Mouse (Mus musculus) midbrain, embryonic 11.5 days (tissue): ENCODE results near the gene Msi1. TPM values are rescaled to one million over a fixed set of nuclear protein-coding genes. Genes with fewer than 3 reads are reported as not detected.
A peak's percentile ranks its signal among the peaks of the same experiment; 100 is the strongest.

Source experiments
- ATAC-seq: fragments of 200-750 bp; cut with Nextera tagmentation; 2 replicates; pipeline ENCODE4 v1.8.0; 2017; ENCODE audit warnings: moderate TSS enrichment, moderate library complexity; ENCODE audit not compliant: low FRiP score
- DNase-seq: peaks from one replicate; pipeline ENCODE4 v3.0.0; 2015; ENCODE audit warnings: low spot score; ENCODE audit errors: missing footprints
- H3K27ac ChIP-seq: fragments of 300-500 bp; sonication (generic); 2 replicates; pipeline ENCODE4 v1.5.1; 2014; ENCODE audit warnings: low read depth, low read length
- H3K27me3 ChIP-seq: fragments of 300-500 bp; sonication (generic); 2 replicates; pipeline ENCODE4 v1.6.1; 2014; ENCODE audit warnings: mild to moderate bottlenecking, low read length, moderate library complexity, mixed read lengths; ENCODE audit not compliant: control insufficient read depth, insufficient read depth
- H3K36me3 ChIP-seq: fragments of 300-500 bp; sonication (generic); 2 replicates; pipeline ENCODE4 v1.6.1; 2014; ENCODE audit warnings: mild to moderate bottlenecking, low read length, moderate library complexity, mixed read lengths; ENCODE audit not compliant: control insufficient read depth, insufficient read depth
- H3K4me1 ChIP-seq: fragments of 300-500 bp; sonication (generic); 2 replicates; pipeline ENCODE4 v1.6.1; 2014; ENCODE audit warnings: low read length; ENCODE audit not compliant: control insufficient read depth, insufficient read depth
- H3K4me2 ChIP-seq: fragments of 300-500 bp; sonication (generic); 2 replicates; pipeline ENCODE4 v1.6.1; 2014; ENCODE audit warnings: mild to moderate bottlenecking, moderate library complexity
- H3K4me3 ChIP-seq: fragments of 300-500 bp; sonication (generic); 2 replicates; pipeline ENCODE4 v1.5.1; 2014; ENCODE audit warnings: low read depth, low read length
- H3K9ac ChIP-seq: fragments of 300-500 bp; sonication (generic); 2 replicates; pipeline ENCODE4 v1.6.1; 2014; ENCODE audit warnings: low read length
- H3K9me3 ChIP-seq: fragments of 300-500 bp; sonication (generic); 2 replicates; pipeline ENCODE4 v1.6.1; 2016; ENCODE audit warnings: low read length; ENCODE audit not compliant: control insufficient read depth
- WGBS: fragments of 180-500 bp; shearing (Covaris S2); extraction: QIAGEN DNeasy Blood & Tissue Kit; methylation state at CpG from one replicate; pipeline ENCODE4 v1.1.7; 2014; 5-methylcytosine and 5-hydroxymethylcytosine counted together
- polyA plus RNA-seq: library from polyadenylated mRNA; unstranded; fragments of >200 nt; fragmentation: Nextera tagmentation; extraction: Ambion mirVana; gene quantifications from 2 replicates; pipeline ENCODE4 v1.2.1, GENCODE M21; 2014

Gene Msi1
- polyA plus RNA-seq, 1 experiment from 2014 or later = 227 TPM

DNA sequence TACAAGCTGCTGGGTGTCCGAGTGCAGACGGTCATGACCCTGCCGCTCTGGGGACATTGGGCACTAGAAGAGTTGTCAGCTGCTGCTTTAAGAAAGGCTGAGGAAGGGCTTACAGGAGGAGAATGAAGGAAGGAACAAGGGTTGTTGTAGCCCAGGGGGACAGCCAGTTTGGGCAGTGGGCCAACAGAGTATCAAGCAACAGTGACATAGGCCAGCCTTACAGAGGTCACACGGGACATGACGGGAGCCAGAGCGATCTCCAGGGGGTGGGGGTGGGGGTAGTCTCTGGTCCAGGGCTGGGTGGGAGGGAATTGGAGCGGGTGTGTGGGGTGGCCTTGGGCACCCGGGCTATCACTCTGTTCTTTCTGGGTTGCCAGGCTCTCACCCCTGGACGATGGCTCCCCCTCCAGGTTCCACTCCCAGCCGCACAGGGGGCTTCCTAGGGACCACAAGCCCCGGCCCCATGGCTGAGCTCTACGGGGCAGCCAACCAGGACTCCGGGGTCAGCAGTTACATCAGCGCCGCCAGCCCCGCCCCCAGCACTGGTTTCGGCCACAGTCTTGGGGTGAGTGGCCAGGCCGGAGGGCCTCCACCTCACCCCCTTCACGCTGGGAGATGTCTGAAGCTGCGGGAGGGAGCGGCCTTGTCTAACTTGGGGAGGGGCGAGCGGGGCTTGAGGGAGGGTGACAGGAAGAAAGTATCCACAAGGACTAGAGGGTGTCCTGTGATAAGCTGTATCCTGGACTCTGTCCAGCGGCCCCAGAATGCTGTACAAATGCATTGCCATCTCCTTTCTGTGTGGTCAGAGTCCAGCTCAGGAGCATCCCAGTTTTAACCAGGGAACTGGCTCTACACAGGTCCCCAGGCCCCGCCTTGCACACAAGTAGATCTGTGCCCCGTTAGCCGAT lies 21.3 kb downstream of the Msi1 start:
- peak overlapping the region; percentile 4; the same call in 1 of the 2 replicates for H3K27ac ChIP-seq
- peak; percentile 13; the same call in 1 of the 2 replicates for ATAC-seq

DNA sequence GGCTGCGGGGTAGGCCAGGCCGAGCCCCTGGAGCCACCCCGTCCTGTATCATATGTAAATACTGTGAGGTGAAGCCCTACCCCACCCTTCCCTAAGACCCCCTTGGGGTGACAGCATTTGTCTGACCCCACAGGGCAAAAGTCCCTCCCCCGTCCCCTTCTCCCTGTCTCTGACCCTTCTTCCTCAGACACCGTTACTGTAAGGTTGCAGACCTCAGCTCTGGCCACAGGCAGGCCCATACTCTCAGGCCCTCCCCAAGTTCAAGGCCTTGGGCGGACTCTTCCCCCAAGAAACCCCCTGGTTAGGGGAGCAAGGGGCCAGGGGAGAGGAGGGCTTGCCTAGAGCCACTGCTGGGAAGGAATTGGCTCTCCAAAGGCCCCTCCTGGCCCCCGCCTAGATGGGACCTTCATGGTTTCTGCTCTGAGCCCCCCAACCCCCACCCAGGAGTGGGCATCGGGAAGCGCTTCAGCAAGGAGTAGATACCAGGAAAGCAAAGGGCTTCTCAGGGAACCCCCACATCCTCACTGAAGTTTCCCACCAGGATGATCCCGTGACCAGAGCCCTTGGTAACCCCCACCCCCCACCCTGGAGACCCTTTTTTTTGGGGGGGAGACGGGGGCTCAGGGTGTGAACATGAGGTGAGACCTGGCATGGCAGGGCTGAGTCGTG lies 25.2 kb downstream of the Msi1 start:
- 0 out of 2 replicates have a peak, but pooled peaks have one; percentile 13 for ATAC-seq
- 84% methylated on average over 12 of the region's 12 CpGs for WGBS

More for the DNA sequence above, 21.3 kb downstream of the Msi1 start:
- H3K9me3 ChIP-seq = no peaks in the 10 kb centered on the region
- H3K36me3 ChIP-seq = peaks cover 67% of the 10 kb centered on the region
- H3K9ac ChIP-seq = no peak overlapping the region
- 92% methylated on average over 27 of the region's 27 CpGs for WGBS
- no peak for DNase-seq
- H3K27me3 ChIP-seq = no peaks in the 10 kb centered on the region
- no peaks in the 10 kb centered on the region; the same call in none of the 2 replicates for H3K4me1 ChIP-seq
- no peak overlapping the region for H3K4me3 ChIP-seq
- no peak overlapping the region for H3K4me2 ChIP-seq

DNA sequence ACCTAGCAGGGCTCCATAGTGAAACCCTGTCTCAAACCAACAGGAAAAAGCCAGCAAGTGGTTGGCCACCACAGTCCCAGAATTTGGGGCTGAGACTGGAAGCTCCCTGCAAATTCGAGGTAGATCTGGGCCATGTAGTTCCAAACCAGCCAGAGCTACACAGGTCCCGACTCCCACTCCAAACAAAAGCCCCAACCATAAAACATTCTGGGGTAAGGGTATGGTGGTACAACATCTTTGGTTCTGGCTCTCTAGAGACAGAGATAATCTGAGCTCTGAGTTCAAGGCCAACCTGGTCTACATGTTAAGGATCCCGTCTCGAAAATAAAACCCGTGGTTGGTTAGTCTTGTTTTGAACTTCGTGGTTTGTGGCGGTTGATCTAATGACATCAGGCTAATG lies 26.4 kb downstream of the Msi1 start:
- no peak overlapping the region for H3K4me2 ChIP-seq
- peaks cover 24% of the 10 kb centered on the region for H3K36me3 ChIP-seq
- DNase-seq = peak; percentile 92
- H3K9ac ChIP-seq = no peak overlapping the region
- no peaks in the 10 kb centered on the region for H3K9me3 ChIP-seq
- no peak for ATAC-seq
- H3K4me1 ChIP-seq = no peaks in the 10 kb centered on the region; the same call in 1 of the 2 replicates
- no peak overlapping the region for H3K4me3 ChIP-seq
- 80% methylated on average over 7 of the region's 7 CpGs for WGBS
- no peaks in the 10 kb centered on the region for H3K27me3 ChIP-seq
- no peak overlapping the region for H3K27ac ChIP-seq

More for the DNA sequence above, 25.2 kb downstream of the Msi1 start:
- peak overlapping the region; percentile 41; the same call in 1 of the 2 replicates for H3K27ac ChIP-seq
- no peaks in the 10 kb centered on the region for H3K9me3 ChIP-seq
- H3K9ac ChIP-seq = no peak overlapping the region
- no peaks in the 10 kb centered on the region for H3K27me3 ChIP-seq
- no peak overlapping the region for H3K4me2 ChIP-seq
- DNase-seq = peak; percentile 90
- no peak overlapping the region for H3K4me3 ChIP-seq
- H3K36me3 ChIP-seq = peaks cover 37% of the 10 kb centered on the region
- no peaks in the 10 kb centered on the region; the same call in 1 of the 2 replicates for H3K4me1 ChIP-seq

DNA sequence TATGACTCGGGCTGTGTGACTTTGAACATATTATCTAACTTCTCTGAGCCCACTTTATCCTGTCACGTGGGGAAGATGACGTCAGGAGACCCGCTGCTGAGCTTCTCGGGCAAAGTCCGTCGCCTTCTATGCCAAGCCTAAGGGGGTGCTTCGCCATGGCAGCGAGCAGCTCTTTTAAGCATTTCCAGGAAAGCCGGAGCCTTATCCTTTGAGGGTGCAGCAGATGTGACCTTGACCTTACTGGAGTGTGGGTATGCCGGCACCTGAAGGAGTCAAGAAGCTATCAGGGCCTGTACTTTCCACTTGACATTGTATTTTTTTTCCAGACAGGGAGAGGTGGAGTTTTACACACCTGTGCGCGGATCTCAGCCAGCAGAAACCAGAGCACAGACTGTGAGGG lies 29.5 kb downstream of the Msi1 start:
- Histone ChIP-seq H3K9me3 (no peaks in the 10 kb centered on the region), H3K4me2 (no peak overlapping the region), H3K36me3 (peaks cover 4% of the 10 kb centered on the region; the same call in 1 of the 2 replicates), H3K9ac (no peak overlapping the region), H3K4me1 (no peaks in the 10 kb centered on the region), H3K4me3 (no peak overlapping the region), H3K27me3 (no peaks in the 10 kb centered on the region), H3K27ac (no peak overlapping the region)
- 68% methylated on average over 13 of the region's 13 CpGs for WGBS
- ATAC-seq (no peak), DNase-seq (no peak)

DNA sequence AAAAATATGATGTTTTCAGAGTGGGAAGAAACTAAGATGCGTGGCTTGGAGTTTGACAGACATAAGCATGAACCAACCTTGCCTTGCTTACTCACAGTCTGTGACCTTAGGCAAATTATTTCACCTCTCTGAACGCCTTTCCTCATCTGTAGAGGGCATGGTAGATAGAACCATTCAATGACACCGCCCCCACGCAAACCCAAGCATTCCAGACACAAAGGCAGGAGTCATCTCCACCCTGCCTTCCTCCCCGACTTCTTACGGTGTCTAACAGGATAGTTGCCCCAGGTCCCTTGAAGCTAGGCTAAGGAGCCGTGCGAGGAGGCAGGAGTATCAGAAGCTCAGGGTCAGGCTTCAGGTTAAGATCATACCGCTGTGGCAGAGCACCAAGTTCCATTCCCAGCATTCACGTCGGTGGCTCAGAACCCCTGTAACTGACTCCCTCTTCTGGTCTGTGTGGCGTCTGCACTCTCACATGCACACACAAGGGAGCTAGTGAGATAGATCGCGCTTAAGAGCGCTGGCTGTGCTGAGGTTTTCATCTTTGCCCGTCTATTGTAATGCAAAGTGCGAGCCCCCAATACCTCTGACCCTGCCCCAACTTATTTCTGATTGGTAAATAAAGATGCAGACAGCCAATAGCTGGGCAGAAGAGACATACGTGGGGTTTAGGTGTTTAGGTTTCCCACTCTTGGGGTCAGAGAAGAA lies 35.2 kb downstream of the Msi1 start:
- no peak overlapping the region for H3K4me3 ChIP-seq
- no peak for ATAC-seq
- no peaks in the 10 kb centered on the region for H3K27me3 ChIP-seq
- no peaks in the 10 kb centered on the region for H3K4me1 ChIP-seq
- DNase-seq = no peak
- 81% methylated on average over 18 of the region's 18 CpGs for WGBS
- no peaks in the 10 kb centered on the region for H3K36me3 ChIP-seq
- no peak overlapping the region for H3K27ac ChIP-seq
- H3K4me2 ChIP-seq = no peak overlapping the region
- no peak overlapping the region for H3K9ac ChIP-seq
- no peaks in the 10 kb centered on the region for H3K9me3 ChIP-seq

DNA sequence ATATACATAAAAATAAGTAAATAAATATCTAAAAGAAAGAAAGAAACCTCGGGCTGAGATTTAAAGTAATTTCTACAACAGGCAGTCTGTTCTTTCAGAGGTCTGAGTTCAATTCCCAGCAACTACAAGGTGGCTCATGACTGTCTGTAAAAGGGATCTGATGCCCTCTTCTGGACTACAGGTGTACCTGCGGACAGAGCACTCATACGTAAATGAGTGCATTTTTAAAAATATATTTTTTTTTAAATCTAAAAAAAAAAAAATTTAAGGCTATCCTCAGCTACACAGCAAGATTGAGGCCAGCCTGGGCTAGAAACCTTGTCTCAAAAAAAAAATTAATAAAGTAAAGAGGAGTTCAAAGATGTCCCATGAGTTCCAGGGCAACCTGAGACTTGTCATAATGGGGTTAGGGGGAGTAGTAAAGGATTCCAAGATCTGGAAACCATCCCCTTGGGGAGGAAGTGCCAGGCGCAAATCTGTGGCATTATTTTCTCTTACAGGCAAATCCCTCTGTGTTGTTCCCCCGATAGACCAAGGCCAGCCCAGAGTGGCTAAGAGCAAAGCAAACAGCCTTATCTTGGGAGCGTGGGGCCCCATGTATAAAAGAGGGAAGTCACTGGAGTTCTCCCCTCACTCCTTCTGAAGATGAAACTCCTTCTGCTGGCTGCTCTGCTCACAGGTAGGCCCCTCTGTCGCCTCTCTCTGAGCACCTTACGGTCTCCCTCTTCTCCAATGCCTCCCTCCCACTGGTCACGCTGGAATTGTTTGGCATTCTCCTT lies 36.4 kb downstream of the Msi1 start, which contains the start of gene Pla2g1b:
Pla2g1b (plus strand) TSS at position 621 of the 779 bp plus-strand sequence.
- Histone ChIP-seq H3K9me3 (no peaks in the 10 kb centered on the region), H3K4me3 (no peak within 1 kb of the TSS), H3K4me1 (no peaks in the 10 kb centered on the region), H3K9ac (no peak within 1 kb of the TSS), H3K27me3 (no peaks in the 10 kb centered on the region), H3K4me2 (no peak within 1 kb of the TSS), H3K36me3 (no peaks in the 10 kb centered on the region), H3K27ac (no peak within 1 kb of the TSS)
- WGBS = 48% methylated on average over 9 of the region's 9 CpGs
- DNase-seq (no peak), ATAC-seq (no peak)

DNA sequence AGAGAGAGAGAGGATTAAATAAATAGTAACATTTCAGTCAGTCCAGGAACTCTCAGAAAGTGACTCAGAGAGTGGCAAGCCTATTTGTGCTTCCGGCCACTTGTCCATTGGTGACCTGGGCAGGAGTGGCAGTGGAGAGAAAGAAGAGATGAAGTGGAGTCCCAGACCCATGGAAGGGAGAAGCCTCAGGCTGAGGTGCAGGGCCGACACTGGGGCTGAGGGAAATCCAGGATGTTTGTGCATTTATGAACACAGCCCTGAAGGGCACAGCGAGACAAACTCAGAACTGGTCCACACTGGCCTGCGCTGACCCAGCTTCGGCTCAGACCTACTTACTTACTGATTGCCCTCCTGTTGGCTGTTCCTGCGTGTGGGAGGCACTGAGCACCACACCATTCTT lies 40.4 kb downstream of the Msi1 start:
- Histone ChIP-seq H3K27me3 (no peaks in the 10 kb centered on the region), H3K36me3 (no peaks in the 10 kb centered on the region), H3K9me3 (no peaks in the 10 kb centered on the region), H3K4me1 (no peaks in the 10 kb centered on the region), H3K4me2 (no peak overlapping the region), H3K4me3 (no peak overlapping the region), H3K9ac (no peak overlapping the region), H3K27ac (no peak overlapping the region)
- WGBS = 74% methylated on average over 6 of the region's 6 CpGs
- ATAC-seq (no peak), DNase-seq (no peak)

DNA sequence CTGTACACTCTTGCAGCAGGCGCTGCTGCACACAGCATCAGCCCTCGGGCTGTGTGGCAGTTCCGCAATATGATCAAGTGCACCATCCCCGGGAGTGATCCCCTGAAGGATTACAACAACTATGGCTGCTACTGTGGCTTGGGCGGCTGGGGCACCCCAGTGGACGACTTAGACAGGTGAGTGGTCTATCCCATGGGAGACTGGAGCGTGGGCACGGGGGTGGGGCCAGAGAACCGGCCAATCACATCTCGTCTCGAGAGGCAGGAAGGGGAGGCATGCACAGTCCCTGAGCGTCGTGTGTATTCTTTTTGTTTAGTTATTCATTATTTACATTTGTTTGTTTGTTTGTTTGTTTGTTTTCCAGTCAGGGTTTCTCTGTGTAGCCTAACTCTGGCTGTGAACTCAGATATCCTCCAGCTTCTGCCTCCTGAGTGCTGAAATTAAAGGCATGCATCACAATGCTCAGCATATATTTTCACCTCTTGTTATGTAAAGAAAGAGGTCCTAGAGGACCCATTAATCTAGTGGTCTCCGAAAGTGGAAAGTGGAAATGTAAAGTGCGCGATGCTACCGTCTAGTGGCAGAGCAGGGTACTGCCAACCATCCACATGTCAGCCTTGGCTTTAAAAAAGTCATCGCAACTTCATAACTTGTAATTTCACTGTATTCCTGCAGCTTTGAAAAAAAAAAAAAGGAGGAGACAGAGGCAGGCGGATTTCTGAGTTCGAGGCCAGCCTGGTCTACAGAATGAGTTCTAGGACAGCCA lies 41.5 kb downstream of the Msi1 start:
- DNase-seq (peak; percentile 96), ATAC-seq (no peak)
- Histone ChIP-seq H3K9me3 (no peaks in the 10 kb centered on the region), H3K4me1 (peaks cover 5% of the 10 kb centered on the region), H3K9ac (no peak overlapping the region), H3K36me3 (no peaks in the 10 kb centered on the region), H3K4me3 (no peak overlapping the region), H3K27me3 (no peaks in the 10 kb centered on the region), H3K4me2 (no peak overlapping the region), H3K27ac (no peak overlapping the region)
- WGBS = 34% methylated on average over 20 of the region's 20 CpGs
